Mouse (Mus musculus) bone marrow, adult 2 months (tissue): ENCODE data around the gene St3gal5. TPM values are rescaled to one million over a fixed set of nuclear protein-coding genes. Genes with fewer than 3 reads are reported as not detected.

ENCODE experiments used
- H3K27ac ChIP-seq: fragments of 200-500 bp; 2 replicates; pipeline ENCODE4 v1.5.1; 2012; ENCODE audit warnings: low read depth, mild to moderate bottlenecking, control low read depth, inconsistent platforms, low read length; ENCODE audit not compliant: control insufficient read depth, poor library complexity, insufficient read depth
- H3K4me1 ChIP-seq: fragments of 200-500 bp; 2 replicates; pipeline ENCODE4 v1.6.1; 2011; ENCODE audit warnings: low read length; ENCODE audit not compliant: control insufficient read depth, insufficient read depth
- H3K4me3 ChIP-seq: fragments of 200-500 bp; replicated peaks from 2 replicates; pipeline ENCODE3; 2011; ENCODE audit warnings: mild to moderate bottlenecking, low read depth, low read length, control low read depth; ENCODE audit not compliant: control insufficient read depth
- CTCF ChIP-seq: fragments of 200-500 bp; IDR thresholded peaks from 2 replicates; pipeline ENCODE4 v1.5.1; 2011; ENCODE audit warnings: low read length, control low read depth; ENCODE audit not compliant: control insufficient read depth, insufficient read depth
- POLR2A ChIP-seq: fragments of 200-500 bp; IDR thresholded peaks from 2 replicates; pipeline ENCODE4 v1.6.1; 2011; ENCODE audit warnings: low read depth, mild to moderate bottlenecking, control low read depth, low read length, borderline replicate concordance; ENCODE audit not compliant: control insufficient read depth
- WGBS: fragments of 180-500 bp; shearing (Covaris S2); methylation state at CpG from one replicate; pipeline ENCODE4 v1.1.7; 2018; 5-methylcytosine and 5-hydroxymethylcytosine counted together
- polyA plus RNA-seq: library from polyadenylated mRNA; stranded (reverse); fragments of >200 nt; gene quantifications from 2 replicates; pipeline ENCODE4 v1.2.4, GENCODE M21; 2011; ENCODE audit warnings: low replicate concordance; ENCODE audit not compliant: missing spikeins, insufficient read depth, insufficient read length

The St3gal5 gene
- polyA plus RNA-seq, 1 experiment, result 203 TPM

- Histone ChIP-seq H3K4me1 (no peaks in the 10 kb centered on the region; the same call in 1 of the 2 replicates), H3K27ac (no peak overlapping the region), H3K4me3 (no peak overlapping the region)
- WGBS, result 39% methylated on average over 8 of the region's 8 CpGs
- TF ChIP-seq POLR2A (no peak), CTCF (no peak)
Measured at GRCm38 (mm10) chr6:72155649-72156048, 58.3 kb downstream of the St3gal5 start.

GRCm38 (mm10) chr6:72158966-72159764, 61.8 kb downstream of the St3gal5 start:
- 85% methylated on average over 8 of the region's 8 CpGs for WGBS
- Histone ChIP-seq H3K4me1 (peaks cover 4% of the 10 kb centered on the region), H3K4me3 (no peak overlapping the region), H3K27ac (no peak overlapping the region)
- TF ChIP-seq POLR2A, result no peak
- TF ChIP-seq CTCF, result no peak

GRCm38 (mm10) chr6:72159861-72160395, 62.5 kb downstream of the St3gal5 start:
- Histone ChIP-seq H3K4me3 (no peak overlapping the region), H3K4me1 (peaks cover 6% of the 10 kb centered on the region), H3K27ac (no peak overlapping the region)
- WGBS, result 81% methylated on average over 10 of the region's 10 CpGs
- no peak for TF ChIP-seq CTCF
- no peak for TF ChIP-seq POLR2A

GRCm38 (mm10) chr6:72160991-72161390, 63.6 kb downstream of the St3gal5 start:
- peaks cover 6% of the 10 kb centered on the region for H3K4me1 ChIP-seq
- H3K4me3 ChIP-seq, result no peak overlapping the region
- H3K27ac ChIP-seq, result no peak overlapping the region
- WGBS, result 82% methylated on average over 3 of the region's 3 CpGs
- TF ChIP-seq POLR2A (no peak), CTCF (no peak)

GRCm38 (mm10) chr6:72161751-72162150, 64.4 kb downstream of the St3gal5 start:
- H3K4me3 ChIP-seq, result no peak overlapping the region

GRCm38 (mm10) chr6:72162155-72162890, 64.9 kb downstream of the St3gal5 start:
- TF ChIP-seq CTCF, result no peak
- TF ChIP-seq POLR2A, result no peak
- Histone ChIP-seq H3K27ac (peak overlapping the region; percentile 61), H3K4me3 (peak overlapping the region; percentile 2), H3K4me1 (peaks cover 6% of the 10 kb centered on the region)
- WGBS, result 3% methylated on average over 19 of the region's 19 CpGs

More at GRCm38 (mm10) chr6:72161751-72162150, 64.4 kb downstream of the St3gal5 start:
- 23% methylated on average over 5 of the region's 5 CpGs for WGBS
- no peak for TF ChIP-seq POLR2A
- TF ChIP-seq CTCF, result no peak
- peaks cover 6% of the 10 kb centered on the region for H3K4me1 ChIP-seq
- no peak overlapping the region; the same call in 1 of the 2 replicates for H3K27ac ChIP-seq

- Histone ChIP-seq H3K4me3 (no peak overlapping the region), H3K4me1 (peaks cover 6% of the 10 kb centered on the region), H3K27ac (peak overlapping the region; percentile 9; the same call in 1 of the 2 replicates)
- WGBS, result 18% methylated on average over 20 of the region's 20 CpGs
- TF ChIP-seq POLR2A (no peak), CTCF (peak; percentile 98)
Measured at GRCm38 (mm10) chr6:72164321-72165275, 67.2 kb downstream of the St3gal5 start.

- WGBS, result 69% methylated on average over 2 of the region's 2 CpGs
- Histone ChIP-seq H3K4me1 (peaks cover 6% of the 10 kb centered on the region), H3K4me3 (no peak overlapping the region), H3K27ac (no peak overlapping the region)
- TF ChIP-seq CTCF (no peak), POLR2A (no peak)
Measured at GRCm38 (mm10) chr6:72165907-72166306, 68.5 kb downstream of the St3gal5 start.
